Mouse (Mus musculus): ENCODE results near the gene Aipl1. TPM values are rescaled to one million over a fixed set of nuclear protein-coding genes. Genes with fewer than 3 reads are reported as not detected.
A peak's percentile ranks its signal among the peaks of the same experiment; 100 is the strongest.

Gene Aipl1
- 0.07 TPM in 1 of 2 replicates, not detected in the other for total RNA-seq (2014; rRNA removed)
- polyA plus RNA-seq (2015; fragmentation: Nextera tagmentation; extraction: Ambion mirVana), result 0.34 and 0.42 TPM in 2 replicates

DNA sequence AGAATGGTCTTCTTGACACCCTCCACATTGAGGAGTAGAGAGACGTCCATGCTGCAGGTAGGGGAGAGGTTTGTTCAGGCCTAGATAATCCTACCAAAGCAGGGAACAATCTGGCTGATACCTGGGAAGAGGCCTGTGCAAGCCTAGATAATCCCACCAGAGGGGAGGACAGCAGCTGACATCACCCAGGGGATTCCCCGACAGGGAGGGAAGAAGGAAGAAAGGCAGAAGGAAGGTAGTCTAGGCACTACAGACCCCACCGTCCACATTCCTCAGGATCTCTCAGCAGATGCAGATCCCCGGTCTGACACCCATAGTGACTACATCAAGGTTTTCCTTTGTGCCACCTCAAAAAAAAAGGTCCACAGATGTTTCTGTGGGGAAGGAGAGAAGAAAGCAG lies at the start of gene Aipl1:
Aipl1 (minus strand) TSS at position 101 of the 400 bp plus-strand sequence.
- H3K27ac ChIP-seq, result no peak within 1 kb of the TSS
- 69% methylated on average over 4 of the region's 4 CpGs for WGBS
- DNase-seq (ENCODE audit: low spot score) (no peak), ATAC-seq (no peak)
- no peak within 1 kb of the TSS for H3K9ac ChIP-seq (replicated peaks; ENCODE audit: low read length)
- H3K4me3 ChIP-seq (ENCODE audit: low read length), result no peak within 1 kb of the TSS
- no peak for TF ChIP-seq CTCF (IDR thresholded peaks at IDR 0.05; ENCODE audit: low read depth)
- H3K9me3 ChIP-seq (ENCODE audit: low read length), result no peaks in the 10 kb centered on the region
- H3K4me2 ChIP-seq (ENCODE audit: low read depth, low read length), result no peak within 1 kb of the TSS
- H3K36me3 ChIP-seq (ENCODE audit: insufficient read depth, low read length), result no peaks in the 10 kb centered on the region
- no peaks in the 10 kb centered on the region for H3K27me3 ChIP-seq (ENCODE audit: insufficient read depth, low read length)
- H3K4me1 ChIP-seq (ENCODE audit: insufficient read depth, low read length), result peaks cover 9% of the 10 kb centered on the region

DNA sequence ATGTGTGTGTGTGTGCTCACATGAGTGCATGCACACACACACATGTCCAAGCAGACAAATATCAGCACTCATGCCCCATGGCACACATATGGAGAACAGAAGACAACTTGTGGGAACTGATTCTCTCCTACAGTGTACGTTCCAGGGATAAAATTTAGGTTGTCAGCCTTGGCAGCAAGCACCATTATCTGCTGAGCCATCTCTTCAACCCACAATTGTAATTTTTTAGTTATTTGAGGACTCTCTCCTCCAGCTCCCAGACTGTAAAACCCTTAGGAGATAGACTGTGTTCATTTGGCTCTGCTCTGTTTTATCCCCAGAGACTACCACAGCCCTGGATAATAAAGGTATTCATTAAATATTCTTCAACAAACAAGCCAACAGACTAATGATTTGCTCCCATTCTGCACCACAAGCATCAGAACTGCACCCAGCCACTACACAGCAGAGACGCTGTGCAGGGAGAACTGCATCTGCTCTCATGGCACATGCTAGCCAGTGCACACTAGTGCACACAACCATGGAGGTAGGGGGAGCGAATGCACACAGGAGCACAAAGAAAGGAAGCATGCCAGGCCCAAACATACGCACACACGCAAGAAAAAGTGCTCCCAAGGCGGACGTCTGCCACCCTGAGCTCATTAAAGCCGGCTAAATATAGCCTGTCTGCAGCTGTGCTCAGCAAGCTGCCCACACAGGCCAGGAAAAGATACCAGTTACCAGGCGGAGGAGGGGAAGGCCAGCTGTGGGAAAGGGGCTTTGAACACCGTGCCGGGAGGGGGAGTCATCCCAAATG lies 49.1 kb upstream of the Aipl1 start:
- H3K27me3 ChIP-seq (ENCODE audit: insufficient read depth, low read length), result no peaks in the 10 kb centered on the region
- H3K9ac ChIP-seq (replicated peaks; ENCODE audit: low read length), result no peak overlapping the region
- ATAC-seq (peak; percentile 83), DNase-seq (ENCODE audit: low spot score) (peak; percentile 82)
- H3K4me2 ChIP-seq (ENCODE audit: low read depth, low read length), result no peak overlapping the region
- H3K36me3 ChIP-seq (ENCODE audit: insufficient read depth, low read length), result no peaks in the 10 kb centered on the region
- H3K4me1 ChIP-seq (ENCODE audit: insufficient read depth, low read length), result peaks cover 7% of the 10 kb centered on the region; the same call in 1 of the 2 replicates
- 28% methylated on average over 11 of the region's 11 CpGs for WGBS
- H3K4me3 ChIP-seq (ENCODE audit: low read length), result no peak overlapping the region
- H3K9me3 ChIP-seq (ENCODE audit: low read length), result no peaks in the 10 kb centered on the region
- TF ChIP-seq CTCF (IDR thresholded peaks at IDR 0.05; ENCODE audit: low read depth), result no peak
- H3K27ac ChIP-seq, result peak overlapping the region; percentile 71

DNA sequence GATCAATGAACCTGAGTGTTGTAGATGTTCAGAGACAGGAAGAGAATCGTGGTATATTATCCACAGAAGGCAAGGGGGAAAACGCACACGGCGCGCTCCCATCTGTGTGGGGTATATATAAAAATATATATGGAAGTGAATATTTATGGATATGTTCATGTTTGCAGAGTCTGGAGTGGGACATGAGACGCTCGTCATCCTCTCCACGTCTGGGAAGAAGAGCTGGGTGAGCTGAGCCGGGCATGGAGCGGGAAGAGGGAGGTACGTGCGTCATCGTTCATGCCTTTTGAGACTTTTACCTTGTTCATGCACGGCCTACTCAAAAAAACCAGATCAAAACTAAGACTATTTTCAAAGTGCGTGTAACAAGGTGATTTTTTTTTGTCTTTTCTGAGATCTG lies 47.0 kb upstream of the Aipl1 start:
- no peak overlapping the region for H3K27ac ChIP-seq
- ATAC-seq (no peak), DNase-seq (ENCODE audit: low spot score) (no peak)
- H3K4me3 ChIP-seq (ENCODE audit: low read length), result no peak overlapping the region
- 94% methylated on average over 15 of the region's 15 CpGs for WGBS
- no peaks in the 10 kb centered on the region for H3K27me3 ChIP-seq (ENCODE audit: insufficient read depth, low read length)
- no peaks in the 10 kb centered on the region for H3K9me3 ChIP-seq (ENCODE audit: low read length)
- no peak overlapping the region for H3K9ac ChIP-seq (replicated peaks; ENCODE audit: low read length)
- H3K4me1 ChIP-seq (ENCODE audit: insufficient read depth, low read length), result peaks cover 7% of the 10 kb centered on the region; the same call in 1 of the 2 replicates
- H3K36me3 ChIP-seq (ENCODE audit: insufficient read depth, low read length), result no peaks in the 10 kb centered on the region
- no peak for TF ChIP-seq CTCF (IDR thresholded peaks at IDR 0.05; ENCODE audit: low read depth)
- no peak overlapping the region for H3K4me2 ChIP-seq (ENCODE audit: low read depth, low read length)

DNA sequence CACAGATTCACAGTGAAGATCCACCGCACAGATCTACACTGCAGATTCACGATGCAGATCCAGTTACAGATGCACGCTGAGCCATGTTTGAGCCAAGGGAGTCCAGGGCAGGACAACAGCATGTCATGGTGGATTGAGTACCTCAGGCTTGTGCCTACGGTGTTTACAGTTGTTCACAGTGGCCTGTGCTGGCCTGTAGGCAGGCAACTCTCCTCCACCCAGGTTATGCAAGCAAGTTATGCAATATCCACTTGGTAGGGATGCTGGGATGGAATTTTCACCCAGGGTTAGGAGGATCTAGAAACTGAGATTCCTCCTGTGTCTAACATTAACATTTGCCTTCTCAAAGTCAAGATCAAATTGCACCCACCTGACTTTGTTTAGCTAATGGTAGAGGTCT lies 45.3 kb upstream of the Aipl1 start:
- Histone ChIP-seq H3K4me3 (ENCODE audit: low read length) (no peak overlapping the region), H3K27me3 (ENCODE audit: insufficient read depth, low read length) (no peaks in the 10 kb centered on the region), H3K4me2 (ENCODE audit: low read depth, low read length) (no peak overlapping the region), H3K36me3 (ENCODE audit: insufficient read depth, low read length) (no peaks in the 10 kb centered on the region), H3K4me1 (ENCODE audit: insufficient read depth, low read length) (peaks cover 9% of the 10 kb centered on the region; the same call in 1 of the 2 replicates), H3K9me3 (ENCODE audit: low read length) (no peaks in the 10 kb centered on the region), H3K9ac (replicated peaks; ENCODE audit: low read length) (no peak overlapping the region), H3K27ac (no peak overlapping the region)
- ATAC-seq, result no peak
- TF ChIP-seq CTCF (IDR thresholded peaks at IDR 0.05; ENCODE audit: low read depth), result no peak
- DNase-seq (ENCODE audit: low spot score), result no peak
- 89% methylated on average over 4 of the region's 4 CpGs for WGBS

DNA sequence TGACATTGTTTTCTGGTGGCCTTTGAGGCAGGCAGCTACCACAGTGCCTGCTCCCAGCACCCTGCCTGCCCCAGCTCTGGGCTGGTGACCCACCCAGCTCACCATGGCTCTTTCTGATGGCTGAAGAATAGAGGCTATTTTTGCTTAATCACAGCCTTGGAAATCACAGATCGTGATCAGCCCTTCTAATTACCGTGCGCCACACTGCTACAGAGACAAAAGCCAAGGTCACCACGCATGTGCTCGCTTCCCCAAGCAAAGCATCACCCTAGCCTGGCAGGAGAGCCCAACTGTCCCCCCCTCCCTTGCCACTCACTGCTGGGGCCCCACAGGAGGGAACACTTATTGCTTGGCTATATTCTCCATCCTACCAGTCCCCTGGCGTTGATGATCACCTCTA lies 43.2 kb upstream of the Aipl1 start:
- no peak for DNase-seq (ENCODE audit: low spot score)
- TF ChIP-seq CTCF (IDR thresholded peaks at IDR 0.05; ENCODE audit: low read depth), result no peak
- H3K9me3 ChIP-seq (ENCODE audit: low read length), result no peaks in the 10 kb centered on the region
- WGBS, result 57% methylated on average over 6 of the region's 6 CpGs
- ATAC-seq, result no peak
- H3K4me1 ChIP-seq (ENCODE audit: insufficient read depth, low read length), result 0 out of 2 replicates have a peak, but pooled peaks cover 3% of the 10 kb centered on the region
- no peak overlapping the region for H3K4me2 ChIP-seq (ENCODE audit: low read depth, low read length)
- no peak overlapping the region for H3K27ac ChIP-seq
- no peaks in the 10 kb centered on the region for H3K36me3 ChIP-seq (ENCODE audit: insufficient read depth, low read length)
- H3K27me3 ChIP-seq (ENCODE audit: insufficient read depth, low read length), result no peaks in the 10 kb centered on the region
- H3K4me3 ChIP-seq (ENCODE audit: low read length), result no peak overlapping the region
- H3K9ac ChIP-seq (replicated peaks; ENCODE audit: low read length), result no peak overlapping the region

DNA sequence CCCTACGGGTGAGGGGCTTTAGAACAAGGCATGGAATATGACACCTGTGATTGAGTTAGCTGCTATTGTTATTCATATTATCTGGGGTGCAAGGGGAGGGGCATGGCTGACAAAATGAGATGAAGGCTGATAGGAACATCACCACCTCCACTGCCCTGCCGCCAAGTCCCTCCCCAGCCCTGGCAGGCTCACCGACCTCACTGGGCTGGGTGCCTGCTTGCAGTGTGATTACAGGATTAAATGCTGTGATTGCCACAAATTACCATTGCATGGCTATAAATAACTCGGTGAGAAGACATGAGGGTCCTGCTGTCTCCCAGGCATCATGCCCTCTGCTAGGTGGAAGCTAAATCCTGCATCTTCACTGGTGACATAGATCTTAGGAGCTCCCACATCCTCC lies 41.3 kb upstream of the Aipl1 start:
- H3K9ac ChIP-seq (replicated peaks; ENCODE audit: low read length), result no peak overlapping the region
- 0 out of 2 replicates have a peak, but pooled peaks cover 3% of the 10 kb centered on the region for H3K4me1 ChIP-seq (ENCODE audit: insufficient read depth, low read length)
- no peak overlapping the region for H3K4me3 ChIP-seq (ENCODE audit: low read length)
- no peak overlapping the region for H3K27ac ChIP-seq
- no peaks in the 10 kb centered on the region for H3K27me3 ChIP-seq (ENCODE audit: insufficient read depth, low read length)
- 31% methylated on average over 4 of the region's 4 CpGs for WGBS
- no peaks in the 10 kb centered on the region for H3K9me3 ChIP-seq (ENCODE audit: low read length)
- ATAC-seq, result no peak
- peak; percentile 42 for DNase-seq (ENCODE audit: low spot score)
- no peaks in the 10 kb centered on the region for H3K36me3 ChIP-seq (ENCODE audit: insufficient read depth, low read length)
- TF ChIP-seq CTCF (IDR thresholded peaks at IDR 0.05; ENCODE audit: low read depth), result no peak
- H3K4me2 ChIP-seq (ENCODE audit: low read depth, low read length), result no peak overlapping the region

DNA sequence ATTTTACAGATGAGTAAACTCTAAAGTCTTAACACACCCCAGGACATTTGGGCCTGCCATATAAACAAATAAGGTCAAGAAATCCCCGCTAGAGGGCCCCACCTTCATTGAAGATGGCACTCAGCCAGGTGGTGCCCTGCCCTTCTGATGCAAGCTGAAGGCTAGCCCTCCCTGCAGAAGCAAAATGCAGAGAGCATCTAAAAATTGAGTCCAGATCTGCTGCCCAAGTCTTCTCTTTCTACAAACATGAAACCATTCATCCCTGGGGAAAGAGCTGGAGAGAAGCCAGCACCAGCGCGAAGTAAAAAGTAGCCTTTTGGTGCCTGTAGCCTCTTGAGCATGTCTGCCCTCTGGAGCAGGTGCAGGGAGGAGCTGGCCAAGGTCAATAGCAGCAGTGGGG lies 40.7 kb upstream of the Aipl1 start:
- Histone ChIP-seq H3K9me3 (ENCODE audit: low read length) (no peaks in the 10 kb centered on the region), H3K9ac (replicated peaks; ENCODE audit: low read length) (no peak overlapping the region), H3K4me3 (ENCODE audit: low read length) (no peak overlapping the region), H3K27ac (no peak overlapping the region), H3K4me2 (ENCODE audit: low read depth, low read length) (no peak overlapping the region), H3K27me3 (ENCODE audit: insufficient read depth, low read length) (no peaks in the 10 kb centered on the region), H3K4me1 (ENCODE audit: insufficient read depth, low read length) (0 out of 2 replicates have a peak, but pooled peaks cover 3% of the 10 kb centered on the region), H3K36me3 (ENCODE audit: insufficient read depth, low read length) (no peaks in the 10 kb centered on the region)
- 0 out of 2 replicates have a peak, but pooled peaks have one; percentile 14 for TF ChIP-seq CTCF (IDR thresholded peaks at IDR 0.05; ENCODE audit: low read depth)
- DNase-seq (ENCODE audit: low spot score), result peak; percentile 44
- ATAC-seq, result no peak
- WGBS, result 21% methylated on average over 3 of the region's 3 CpGs
